Mouse (Mus musculus): ENCODE measurements around the gene Prtn3.

The Prtn3 gene

GRCm38 (mm10) chr10:79874290-79874862, at the start of gene Prtn3, which contains the start of gene Plppr3:
Gene Prtn3 (plus strand): TSS chr10:79874476.
Gene Plppr3 (minus strand): TSS chr10:79874634.
- DNase-seq: peak; percentile 46

GRCm38 (mm10) chr10:79831583-79831982, 42.7 kb upstream of the Prtn3 start:
- no peak for DNase-seq

GRCm38 (mm10) chr10:79832026-79832785, 42.1 kb upstream of the Prtn3 start:
- no peak for DNase-seq

GRCm38 (mm10) chr10:79832786-79833181, 41.5 kb upstream of the Prtn3 start:
- DNase-seq: no peak

- peak; percentile 79 for DNase-seq
Measured at GRCm38 (mm10) chr10:79834769-79835398, 39.4 kb upstream of the Prtn3 start.

GRCm38 (mm10) chr10:79836918-79837317, 37.4 kb upstream of the Prtn3 start:
- no peak for DNase-seq

- DNase-seq: no peak
Measured at GRCm38 (mm10) chr10:79838151-79838550, 36.1 kb upstream of the Prtn3 start.

GRCm38 (mm10) chr10:79840091-79840490, 34.2 kb upstream of the Prtn3 start:
- no peak for DNase-seq

- DNase-seq: peak; percentile 85
Measured at GRCm38 (mm10) chr10:79840644-79841551, 33.4 kb upstream of the Prtn3 start.

GRCm38 (mm10) chr10:79842322-79842721, 32.0 kb upstream of the Prtn3 start:
- DNase-seq: no peak

GRCm38 (mm10) chr10:79843476-79843875, 30.8 kb upstream of the Prtn3 start:
- no peak for DNase-seq

- no peak for DNase-seq
Measured at GRCm38 (mm10) chr10:79846553-79846952, 27.7 kb upstream of the Prtn3 start.

GRCm38 (mm10) chr10:79849941-79850628, 24.2 kb upstream of the Prtn3 start:
- no peak for DNase-seq

- no peak for DNase-seq
Measured at GRCm38 (mm10) chr10:79851653-79852052, 22.6 kb upstream of the Prtn3 start.

GRCm38 (mm10) chr10:79852107-79852789, 22.0 kb upstream of the Prtn3 start:
- DNase-seq: no peak

- DNase-seq: no peak
Measured at GRCm38 (mm10) chr10:79852827-79853226, 21.4 kb upstream of the Prtn3 start.

- DNase-seq: peak; percentile 80
Measured at GRCm38 (mm10) chr10:79853392-79853791, 20.9 kb upstream of the Prtn3 start.

- peak; percentile 99 for DNase-seq
Measured at GRCm38 (mm10) chr10:79853860-79854795, 20.1 kb upstream of the Prtn3 start, which contains the start of gene Ptbp1. Gene Ptbp1 (plus strand): TSS chr10:79854427.

GRCm38 (mm10) chr10:79854801-79855541, 19.3 kb upstream of the Prtn3 start:
- no peak for DNase-seq

Measured in right cerebral cortex, adult 18-20 months (tissue).